Mouse (Mus musculus) spleen, postnatal 4 days (tissue): ENCODE results near the gene Krtap16-1.

Experiments used
- DNase-seq, 2 experiments: peaks; one replicate each; pipeline ENCODE4 v3.0.0; 2022; ENCODE audit warnings: low spot score in 2 of 2

The Krtap16-1 gene

GRCm38 (mm10) chr11:99964213-99964612 is 22.2 kb downstream of the Krtap16-1 start:
- no peak for DNase-seq

- DNase-seq = no peak
Measured at GRCm38 (mm10) chr11:99948175-99948574, 38.2 kb downstream of the Krtap16-1 start, which contains the start of gene Krtap9-5. Gene Krtap9-5 (plus strand): TSS chr11:99948475.

DNA sequence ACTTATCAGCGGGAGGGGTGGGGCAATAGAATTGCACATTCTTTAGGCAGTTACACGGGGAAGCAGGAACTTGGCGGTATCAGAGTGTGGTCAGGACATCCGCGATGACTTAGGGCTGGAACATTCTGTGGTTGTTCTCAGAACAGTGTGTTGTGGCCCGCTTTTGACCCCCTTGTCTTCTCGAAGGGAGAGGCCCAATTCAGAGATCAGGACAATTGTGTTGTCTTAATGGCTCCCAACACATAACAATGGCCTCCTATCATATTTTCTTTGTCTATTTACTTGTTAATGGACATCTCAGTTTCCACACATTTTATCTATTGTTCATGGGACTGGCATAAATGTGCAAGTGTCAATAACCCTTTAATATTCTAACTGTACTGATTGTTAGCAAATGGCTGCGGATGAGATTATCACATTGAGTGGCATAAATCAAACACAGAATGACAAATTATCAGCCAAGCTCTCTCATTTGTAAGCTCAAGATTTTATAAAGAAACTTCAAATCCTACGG is 48.6 kb downstream of the Krtap16-1 start:
- no peak for DNase-seq

GRCm38 (mm10) chr11:99935991-99936390 is 50.4 kb downstream of the Krtap16-1 start, which contains the start of gene Krtap31-2:
Gene Krtap31-2 (plus strand): TSS chr11:99936291.
- no peak for DNase-seq
